Mouse (Mus musculus) heart, embryonic 13.5 days (tissue): ENCODE data around the gene Uncx. TPM values are rescaled to one million over a fixed set of nuclear protein-coding genes. Genes with fewer than 3 reads are reported as not detected.

ENCODE experiments used
- ATAC-seq: fragments of 200-750 bp; cut with Nextera tagmentation; 2 replicates; pipeline ENCODE4 v1.8.0; 2017; ENCODE audit warnings: moderate TSS enrichment; ENCODE audit not compliant: insufficient number of reproducible peaks, low FRiP score, low TSS enrichment; ENCODE audit errors: extremely low read depth
- H3K27ac ChIP-seq: fragments of 300-500 bp; sonication (generic); replicated peaks from 2 replicates; pipeline ENCODE4 v1.5.1; 2015; ENCODE audit warnings: moderate library complexity, mild to moderate bottlenecking, inconsistent platforms
- H3K27me3 ChIP-seq: fragments of 300-500 bp; sonication (generic); replicated peaks from 2 replicates; pipeline ENCODE4 v1.6.1; 2015; ENCODE audit warnings: mild to moderate bottlenecking, inconsistent platforms
- H3K36me3 ChIP-seq: fragments of 300-500 bp; sonication (generic); 2 replicates; pipeline ENCODE4 v1.6.1; 2015; ENCODE audit warnings: mild to moderate bottlenecking, inconsistent platforms
- H3K4me1 ChIP-seq: fragments of 300-500 bp; sonication (generic); 2 replicates; pipeline ENCODE4 v1.6.1; 2015; ENCODE audit warnings: inconsistent platforms
- H3K4me2 ChIP-seq: fragments of 300-500 bp; sonication (generic); 2 replicates; pipeline ENCODE4 v1.6.1; 2015; ENCODE audit warnings: inconsistent platforms, mild to moderate bottlenecking, moderate library complexity
- H3K4me3 ChIP-seq: fragments of 300-500 bp; sonication (generic); 2 replicates; pipeline ENCODE4 v1.5.1; 2015; ENCODE audit warnings: moderate library complexity, mild to moderate bottlenecking, inconsistent platforms
- H3K9ac ChIP-seq: fragments of 300-500 bp; sonication (generic); 2 replicates; pipeline ENCODE4 v1.6.1; 2015; ENCODE audit warnings: inconsistent platforms, mild to moderate bottlenecking, moderate library complexity
- H3K9me3 ChIP-seq: fragments of 300-500 bp; sonication (generic); 2 replicates; pipeline ENCODE4 v1.6.1; 2016; ENCODE audit warnings: inconsistent platforms
- WGBS: fragments of 180-500 bp; shearing (Covaris S2); methylation state at CpG from one replicate; pipeline ENCODE4 v1.1.7; 2015; ENCODE audit warnings: mixed read lengths; 5-methylcytosine and 5-hydroxymethylcytosine counted together
- polyA plus RNA-seq: library from polyadenylated mRNA; unstranded; fragments of >200 nt; fragmentation: Nextera tagmentation; extraction: Ambion mirVana; gene quantifications from 2 replicates; pipeline ENCODE4 v1.2.1, GENCODE M21; 2015

The Uncx gene
- polyA plus RNA-seq, 1 experiment from 2014 or later: not detected

DNA sequence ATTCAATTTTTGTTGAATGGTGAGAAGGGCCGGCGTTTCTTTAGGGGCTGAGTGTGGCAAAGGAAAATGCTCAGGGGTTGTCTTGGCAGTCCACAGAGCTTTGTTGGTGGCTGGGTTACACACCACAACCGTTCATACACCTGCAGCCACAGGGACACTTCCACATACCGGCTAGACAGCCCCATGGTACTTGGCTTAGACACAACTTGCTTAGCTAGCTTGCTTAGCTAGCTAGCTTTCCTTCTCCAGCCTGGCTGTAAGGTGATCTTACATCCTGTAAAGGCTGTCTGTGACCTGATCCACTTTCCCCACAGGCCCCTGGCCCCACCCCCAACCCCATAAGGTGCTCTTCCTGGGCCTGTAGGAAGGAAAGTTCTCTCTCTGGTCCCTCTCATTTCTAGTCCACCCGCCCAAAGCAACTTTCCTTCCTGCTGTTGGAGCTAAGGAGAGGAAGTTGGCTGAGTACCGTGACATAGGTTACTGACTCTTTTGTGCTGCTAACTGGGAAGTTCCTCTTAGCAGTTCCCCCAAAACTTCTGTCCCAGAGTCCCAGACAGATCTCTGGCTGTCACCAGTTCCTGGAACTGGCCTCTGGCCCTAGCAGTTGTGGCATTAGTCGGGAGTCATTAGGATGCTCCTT is 12.3 kb downstream of the Uncx start:
- Histone ChIP-seq H3K27ac (no peak overlapping the region), H3K4me1 (peaks cover 12% of the 10 kb centered on the region), H3K27me3 (peaks cover 100% of the 10 kb centered on the region), H3K4me3 (no peak overlapping the region), H3K4me2 (no peak overlapping the region), H3K9me3 (no peaks in the 10 kb centered on the region), H3K9ac (no peak overlapping the region), H3K36me3 (no peaks in the 10 kb centered on the region)
- WGBS: 4% methylated on average over 7 of the region's 7 CpGs
- ATAC-seq: no peak

DNA sequence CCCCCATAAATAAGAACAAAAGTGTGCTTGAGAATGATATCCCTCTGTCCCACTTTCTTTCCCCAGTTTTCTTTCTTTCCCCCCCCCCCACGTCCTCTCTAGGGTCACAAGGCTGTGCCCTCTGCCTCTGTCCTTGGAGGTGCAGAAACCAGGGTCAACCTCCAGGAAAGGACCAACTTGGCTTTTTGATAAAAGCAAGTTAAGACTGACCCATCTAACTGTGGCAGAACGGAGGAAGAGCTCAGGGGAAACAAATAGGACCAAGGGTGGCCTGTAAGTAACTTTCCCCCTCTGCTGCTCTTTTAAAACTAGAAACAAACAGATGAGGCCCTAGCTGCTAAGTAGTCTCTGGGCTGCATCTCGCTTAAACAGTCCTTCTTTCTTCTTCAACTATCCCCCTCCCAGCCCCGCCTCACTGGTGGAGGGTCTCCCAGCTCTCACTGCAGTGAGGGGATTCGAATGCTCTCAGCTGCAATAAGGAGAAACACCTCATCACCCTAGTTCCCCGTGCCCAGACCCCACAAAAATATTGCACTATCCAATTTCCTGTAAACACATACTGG is 12.9 kb downstream of the Uncx start:
- Histone ChIP-seq H3K27me3 (peaks cover 100% of the 10 kb centered on the region), H3K36me3 (no peaks in the 10 kb centered on the region), H3K4me3 (no peak overlapping the region), H3K4me1 (peaks cover 12% of the 10 kb centered on the region), H3K27ac (no peak overlapping the region), H3K9ac (no peak overlapping the region), H3K9me3 (no peaks in the 10 kb centered on the region), H3K4me2 (no peak overlapping the region)
- 6% methylated on average over 6 of the region's 6 CpGs for WGBS
- ATAC-seq: no peak

DNA sequence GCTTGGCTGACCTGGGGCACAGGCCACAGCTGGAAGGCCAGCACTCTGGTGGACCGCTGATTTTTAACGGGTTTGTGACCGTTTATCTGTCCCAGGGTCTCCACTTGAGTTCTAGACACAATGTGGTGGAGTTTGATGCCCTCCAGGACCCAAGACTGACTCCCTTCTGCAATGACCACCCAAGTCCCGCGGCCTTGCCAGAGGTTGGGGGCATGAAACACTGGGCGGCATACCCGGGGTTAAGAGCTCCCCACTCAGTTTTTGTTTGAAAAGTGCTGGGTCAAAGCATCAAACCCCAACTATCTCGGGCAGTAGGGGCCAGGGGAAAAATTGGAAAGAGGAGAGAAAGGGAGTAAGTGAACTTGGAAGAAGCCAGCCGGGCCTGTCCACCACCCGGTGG is 13.8 kb downstream of the Uncx start:
- Histone ChIP-seq H3K4me1 (peaks cover 12% of the 10 kb centered on the region), H3K27me3 (peaks cover 100% of the 10 kb centered on the region), H3K36me3 (no peaks in the 10 kb centered on the region), H3K9ac (no peak overlapping the region), H3K27ac (no peak overlapping the region), H3K9me3 (no peaks in the 10 kb centered on the region), H3K4me3 (no peak overlapping the region), H3K4me2 (no peak overlapping the region)
- 5% methylated on average over 10 of the region's 10 CpGs for WGBS
- no peak for ATAC-seq

DNA sequence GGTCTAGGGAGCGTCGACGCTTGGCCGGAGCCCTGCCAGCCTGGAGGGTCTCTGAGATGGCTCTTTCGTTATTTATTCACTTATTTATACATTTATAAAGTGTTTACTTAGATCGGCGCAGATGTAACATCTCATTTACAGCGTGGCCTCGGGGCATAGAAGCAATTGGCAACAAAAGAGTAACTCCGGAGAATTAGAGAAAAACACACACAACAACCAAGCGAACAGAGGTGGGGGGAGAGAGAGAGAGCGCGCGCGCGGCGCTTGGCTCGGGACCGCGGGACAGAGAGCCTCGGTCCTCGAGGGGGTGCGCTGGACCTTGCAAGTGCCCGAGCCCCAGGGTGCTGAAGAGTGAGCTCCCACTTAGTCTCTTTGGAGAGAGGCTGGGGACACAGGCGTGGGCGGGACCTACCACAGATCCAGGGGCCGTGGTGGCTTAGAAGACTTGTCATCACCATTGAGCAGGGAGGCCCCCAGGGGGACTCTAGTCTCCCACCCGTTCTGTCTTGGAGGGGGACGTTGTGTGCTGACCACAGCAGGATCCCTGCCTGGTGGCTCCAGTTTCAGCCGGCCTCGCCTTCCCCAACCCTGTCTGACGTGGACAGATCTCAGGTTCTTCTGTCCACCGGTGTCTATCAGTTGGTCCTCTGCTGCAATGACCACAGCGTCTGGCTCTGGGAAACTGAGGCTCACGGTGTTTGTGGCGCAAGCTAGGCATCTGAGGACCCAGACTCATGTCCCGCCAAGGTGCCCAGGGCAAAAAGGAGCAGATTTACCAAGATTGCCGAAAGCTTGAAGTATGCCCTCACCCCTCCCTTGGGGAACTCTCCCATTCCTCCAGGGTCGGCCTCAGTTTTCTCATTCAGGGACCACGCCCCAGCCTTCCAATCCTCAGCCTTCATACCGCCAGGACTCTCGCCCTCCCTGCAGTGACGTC is 14.5 kb downstream of the Uncx start:
- peak overlapping the region; percentile 20 for H3K4me3 ChIP-seq
- H3K4me2 ChIP-seq: peak overlapping the region; percentile 27
- WGBS: 2% methylated on average over 43 of the region's 43 CpGs
- no peaks in the 10 kb centered on the region for H3K9me3 ChIP-seq
- H3K9ac ChIP-seq: no peak overlapping the region
- peaks cover 12% of the 10 kb centered on the region for H3K4me1 ChIP-seq
- no peak overlapping the region for H3K27ac ChIP-seq
- ATAC-seq: no peak
- peaks cover 99% of the 10 kb centered on the region for H3K27me3 ChIP-seq
- no peaks in the 10 kb centered on the region for H3K36me3 ChIP-seq

DNA sequence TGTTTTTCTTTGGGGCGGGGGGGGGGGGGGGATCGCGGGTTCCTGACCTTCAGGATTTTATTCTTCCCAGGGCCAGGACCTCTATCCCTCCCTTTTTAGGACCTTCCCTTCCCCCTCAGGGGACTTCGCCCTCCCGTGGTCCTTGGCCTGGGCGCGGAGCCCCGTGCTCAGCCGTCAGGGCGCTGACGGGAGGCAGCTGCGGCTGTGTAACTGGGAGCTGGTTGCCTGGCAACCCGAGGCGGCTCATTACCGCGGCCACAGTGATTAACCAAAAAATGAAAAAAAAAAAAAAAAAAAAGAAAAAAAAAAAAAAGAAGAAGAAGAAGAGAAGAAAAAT is 15.1 kb downstream of the Uncx start:
- Histone ChIP-seq H3K4me1 (peaks cover 12% of the 10 kb centered on the region), H3K9me3 (no peaks in the 10 kb centered on the region), H3K27me3 (peaks cover 99% of the 10 kb centered on the region), H3K36me3 (no peaks in the 10 kb centered on the region), H3K27ac (no peak overlapping the region), H3K4me3 (peak overlapping the region; percentile 13), H3K4me2 (peak overlapping the region; percentile 27), H3K9ac (no peak overlapping the region)
- under 1% methylated on average over 16 of the region's 16 CpGs for WGBS
- ATAC-seq: no peak

DNA sequence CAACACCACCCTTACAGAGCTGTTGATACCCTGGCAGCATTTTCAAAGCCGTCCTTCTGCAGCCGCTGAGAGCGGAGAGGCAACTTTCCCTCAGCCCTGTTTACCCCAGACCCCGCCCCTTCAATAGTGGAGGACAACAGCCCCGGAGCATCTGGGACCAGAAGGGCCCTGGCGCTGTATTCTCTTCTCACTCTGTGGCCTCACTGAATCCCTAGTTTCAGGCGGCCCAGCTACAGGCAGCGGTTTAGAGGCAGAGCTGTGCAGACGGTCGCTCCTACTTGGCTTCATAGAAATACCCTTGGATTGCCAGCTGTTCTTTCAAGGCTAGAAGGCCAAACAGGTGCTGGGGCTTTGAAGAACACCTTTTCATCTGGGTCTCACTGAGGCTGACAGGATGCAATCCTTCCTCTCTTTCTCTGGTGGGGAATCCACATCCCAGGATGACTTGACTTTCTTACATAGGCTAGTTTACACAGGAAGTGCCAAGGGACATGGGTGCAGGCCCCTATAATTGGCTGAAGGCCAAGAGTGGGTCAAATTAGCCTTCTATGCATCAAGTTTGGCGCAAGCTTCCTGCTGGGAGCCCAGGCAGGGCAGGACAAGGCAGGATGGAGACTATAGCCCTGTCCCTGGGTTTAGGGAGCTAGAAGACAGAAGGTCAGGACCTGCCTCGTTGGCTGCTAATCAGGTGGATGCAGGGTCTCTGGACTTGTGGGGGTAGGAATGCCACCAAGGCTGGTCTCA is 15.8 kb downstream of the Uncx start:
- no peak for ATAC-seq
- peaks cover 99% of the 10 kb centered on the region for H3K27me3 ChIP-seq
- no peaks in the 10 kb centered on the region for H3K36me3 ChIP-seq
- WGBS: 10% methylated on average over 12 of the region's 12 CpGs
- peaks cover 12% of the 10 kb centered on the region for H3K4me1 ChIP-seq
- H3K27ac ChIP-seq: no peak overlapping the region
- no peak overlapping the region for H3K9ac ChIP-seq
- no peaks in the 10 kb centered on the region for H3K9me3 ChIP-seq
- no peak overlapping the region for H3K4me2 ChIP-seq
- no peak overlapping the region for H3K4me3 ChIP-seq

DNA sequence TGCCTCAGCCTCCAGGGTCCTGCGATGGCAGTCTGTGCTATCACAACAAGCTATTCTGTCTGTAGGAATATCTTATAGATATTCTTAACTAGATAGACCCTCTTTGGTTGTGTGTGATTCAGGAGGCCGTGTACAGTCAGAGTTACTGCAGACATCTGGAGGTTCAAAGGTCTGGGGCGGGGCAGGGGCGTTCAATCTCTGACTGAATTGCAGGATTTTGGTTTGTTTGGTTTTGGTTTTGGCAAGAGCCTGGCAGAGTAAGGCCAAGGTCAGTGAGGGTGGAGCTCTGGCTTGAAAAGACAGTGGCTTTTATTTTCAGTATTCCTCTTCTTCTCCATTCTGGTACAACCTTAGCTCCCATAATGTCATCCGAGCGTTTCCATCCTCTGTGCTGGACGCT is 16.5 kb downstream of the Uncx start:
- Histone ChIP-seq H3K4me2 (no peak overlapping the region), H3K9me3 (no peaks in the 10 kb centered on the region), H3K27ac (no peak overlapping the region), H3K36me3 (no peaks in the 10 kb centered on the region), H3K4me1 (peaks cover 12% of the 10 kb centered on the region), H3K4me3 (no peak overlapping the region), H3K9ac (no peak overlapping the region), H3K27me3 (peaks cover 99% of the 10 kb centered on the region)
- ATAC-seq: no peak
- WGBS: 38% methylated on average over 7 of the region's 7 CpGs

DNA sequence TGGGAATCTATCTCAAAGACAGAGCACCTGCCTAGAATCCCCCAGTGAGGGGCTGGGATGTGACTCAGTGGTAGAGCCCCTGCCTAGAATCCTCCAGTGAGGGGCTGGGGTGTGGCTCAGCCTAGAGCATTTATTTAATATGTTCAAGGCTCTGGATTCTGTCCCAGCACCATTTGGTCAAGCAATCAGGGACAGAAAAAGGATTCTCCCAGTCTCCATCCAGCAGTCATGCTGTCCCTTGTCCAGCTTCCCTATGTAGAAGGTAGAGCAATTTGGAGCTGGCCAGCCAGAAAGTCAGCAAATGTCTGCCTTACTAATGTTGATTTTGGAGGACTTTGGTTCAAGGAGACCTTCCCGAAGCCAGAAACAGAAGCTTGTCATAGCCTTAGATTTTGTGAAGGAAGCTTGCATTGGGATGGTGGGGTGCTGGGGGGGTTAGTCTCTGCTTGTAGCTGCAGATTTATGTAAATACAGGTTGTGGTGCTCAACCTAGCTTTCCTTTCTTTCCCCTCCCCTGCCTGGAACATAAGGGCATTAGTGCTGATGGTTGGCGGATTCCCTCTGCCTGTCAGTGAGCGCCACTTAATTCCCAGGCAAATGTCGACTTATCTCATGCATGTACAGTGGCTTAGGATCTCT is 18.2 kb downstream of the Uncx start:
- no peaks in the 10 kb centered on the region for H3K9me3 ChIP-seq
- no peaks in the 10 kb centered on the region for H3K36me3 ChIP-seq
- H3K4me3 ChIP-seq: no peak overlapping the region
- H3K27me3 ChIP-seq: peaks cover 98% of the 10 kb centered on the region
- ATAC-seq: no peak
- peaks cover 12% of the 10 kb centered on the region for H3K4me1 ChIP-seq
- WGBS: 45% methylated on average over 4 of the region's 4 CpGs
- no peak overlapping the region for H3K4me2 ChIP-seq
- no peak overlapping the region for H3K27ac ChIP-seq
- H3K9ac ChIP-seq: no peak overlapping the region

DNA sequence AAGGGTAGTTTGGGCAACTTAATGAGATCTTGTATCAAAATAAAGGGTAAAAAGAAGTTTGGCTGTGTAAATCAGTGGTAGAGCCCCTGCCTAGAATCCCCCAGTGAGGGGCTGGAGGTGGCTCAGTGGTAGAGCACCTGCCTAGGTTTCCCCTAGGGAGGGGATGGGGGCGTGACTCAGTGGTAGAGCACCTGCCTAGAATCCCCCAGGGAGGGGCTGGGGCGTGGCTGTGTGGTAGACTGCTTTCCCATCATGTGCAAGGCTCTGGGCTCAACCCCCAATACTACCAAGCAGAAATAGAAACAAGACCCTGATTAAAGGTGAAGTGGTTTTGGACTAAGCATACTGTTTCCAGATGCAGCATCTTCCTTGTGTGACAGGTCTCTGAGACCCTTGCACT is 21.4 kb downstream of the Uncx start:
- ATAC-seq: no peak
- H3K27ac ChIP-seq: no peak overlapping the region
- H3K9me3 ChIP-seq: no peaks in the 10 kb centered on the region
- no peaks in the 10 kb centered on the region for H3K4me1 ChIP-seq
- WGBS: 49% methylated on average over 2 of the region's 2 CpGs
- H3K27me3 ChIP-seq: peaks cover 90% of the 10 kb centered on the region
- H3K36me3 ChIP-seq: no peaks in the 10 kb centered on the region
- no peak overlapping the region for H3K4me2 ChIP-seq
- H3K9ac ChIP-seq: no peak overlapping the region
- H3K4me3 ChIP-seq: no peak overlapping the region

DNA sequence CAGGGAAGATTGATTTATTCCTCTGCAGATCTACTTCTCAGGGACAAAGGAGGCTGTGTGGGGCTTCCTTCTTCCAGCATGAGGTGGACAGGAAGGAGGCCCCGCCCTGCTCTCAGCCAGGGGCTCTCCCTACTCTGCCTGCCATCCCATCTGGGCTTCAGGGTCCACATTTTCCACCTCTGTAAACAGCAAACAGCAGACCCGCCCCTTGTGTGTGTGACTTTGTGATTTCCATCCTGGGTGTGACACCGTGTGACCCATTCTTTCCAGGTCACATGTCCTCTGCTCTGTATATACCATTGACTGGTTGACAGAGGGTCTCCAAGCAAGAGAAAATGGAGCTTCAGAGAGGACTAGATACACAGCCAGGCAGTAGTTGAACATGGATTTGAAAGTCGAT is 22.2 kb downstream of the Uncx start:
- Histone ChIP-seq H3K36me3 (no peaks in the 10 kb centered on the region), H3K9ac (no peak overlapping the region), H3K27me3 (peaks cover 90% of the 10 kb centered on the region), H3K4me1 (no peaks in the 10 kb centered on the region), H3K9me3 (no peaks in the 10 kb centered on the region), H3K4me3 (no peak overlapping the region), H3K4me2 (no peak overlapping the region), H3K27ac (no peak overlapping the region)
- no peak for ATAC-seq
- WGBS: 60% methylated on average over 4 of the region's 4 CpGs
